Mouse (Mus musculus): ENCODE measurements around the gene Slc4a8.
"Not testable (repeated sequence)": the region's sequence is repeated elsewhere in the genome, so short reads cannot be mapped to it uniquely, and the experiment has no call there.

Slc4a8 gene

GRCm38 (mm10) chr15:100770338-100770737 lies 8.8 kb downstream of the Slc4a8 start:
- no peak for DNase-seq (ENCODE audit: low read depth, low spot score)

GRCm38 (mm10) chr15:100772685-100773084 lies 11.1 kb downstream of the Slc4a8 start:
- DNase-seq (ENCODE audit: low read depth, low spot score) = no peak

DNA sequence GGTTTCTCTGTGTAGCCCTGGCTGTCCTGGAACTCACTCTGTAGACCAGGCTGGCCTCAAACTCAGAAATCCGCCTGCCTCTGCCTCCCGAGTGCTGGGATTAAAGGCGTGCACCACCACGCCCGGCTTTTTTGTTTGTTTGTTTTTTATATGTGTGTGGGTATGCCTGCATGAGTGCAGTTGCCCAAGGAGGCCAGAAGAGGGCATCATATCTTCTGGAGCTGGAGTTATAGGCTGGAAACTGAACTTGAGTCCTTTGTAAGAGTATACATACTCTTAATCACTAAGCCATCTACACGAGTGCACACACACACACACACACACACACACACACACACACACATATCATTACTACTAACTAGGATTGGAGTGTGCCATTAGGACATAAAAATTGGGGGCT lies 12.3 kb downstream of the Slc4a8 start:
- DNase-seq (ENCODE audit: low read depth, low spot score) = not testable (repeated sequence)

- no peak for DNase-seq (ENCODE audit: low read depth, low spot score)
These were observed 13.9 kb downstream of the Slc4a8 start for GRCm38 (mm10) chr15:100775189-100776166.

DNA sequence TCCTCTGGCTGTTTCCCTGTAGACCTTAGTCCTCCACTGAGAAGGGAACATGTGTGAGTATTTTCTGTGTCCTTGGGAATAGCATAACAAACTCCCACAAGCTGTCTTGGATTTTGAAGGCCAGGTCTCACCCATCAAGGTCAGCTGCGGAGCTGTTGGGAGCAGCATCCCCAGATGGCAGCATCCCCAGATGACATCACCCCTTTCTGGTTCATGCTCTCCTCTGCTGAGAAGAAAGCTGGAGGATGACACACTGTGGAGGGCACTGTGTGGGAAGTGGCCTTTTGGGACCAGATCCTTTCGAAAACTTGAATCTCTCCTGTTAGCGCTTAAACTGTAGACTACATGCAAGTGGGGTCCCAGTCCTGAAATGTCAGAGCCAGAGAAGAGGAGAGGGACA lies 14.9 kb downstream of the Slc4a8 start:
- no peak for DNase-seq (ENCODE audit: low read depth, low spot score)

DNA sequence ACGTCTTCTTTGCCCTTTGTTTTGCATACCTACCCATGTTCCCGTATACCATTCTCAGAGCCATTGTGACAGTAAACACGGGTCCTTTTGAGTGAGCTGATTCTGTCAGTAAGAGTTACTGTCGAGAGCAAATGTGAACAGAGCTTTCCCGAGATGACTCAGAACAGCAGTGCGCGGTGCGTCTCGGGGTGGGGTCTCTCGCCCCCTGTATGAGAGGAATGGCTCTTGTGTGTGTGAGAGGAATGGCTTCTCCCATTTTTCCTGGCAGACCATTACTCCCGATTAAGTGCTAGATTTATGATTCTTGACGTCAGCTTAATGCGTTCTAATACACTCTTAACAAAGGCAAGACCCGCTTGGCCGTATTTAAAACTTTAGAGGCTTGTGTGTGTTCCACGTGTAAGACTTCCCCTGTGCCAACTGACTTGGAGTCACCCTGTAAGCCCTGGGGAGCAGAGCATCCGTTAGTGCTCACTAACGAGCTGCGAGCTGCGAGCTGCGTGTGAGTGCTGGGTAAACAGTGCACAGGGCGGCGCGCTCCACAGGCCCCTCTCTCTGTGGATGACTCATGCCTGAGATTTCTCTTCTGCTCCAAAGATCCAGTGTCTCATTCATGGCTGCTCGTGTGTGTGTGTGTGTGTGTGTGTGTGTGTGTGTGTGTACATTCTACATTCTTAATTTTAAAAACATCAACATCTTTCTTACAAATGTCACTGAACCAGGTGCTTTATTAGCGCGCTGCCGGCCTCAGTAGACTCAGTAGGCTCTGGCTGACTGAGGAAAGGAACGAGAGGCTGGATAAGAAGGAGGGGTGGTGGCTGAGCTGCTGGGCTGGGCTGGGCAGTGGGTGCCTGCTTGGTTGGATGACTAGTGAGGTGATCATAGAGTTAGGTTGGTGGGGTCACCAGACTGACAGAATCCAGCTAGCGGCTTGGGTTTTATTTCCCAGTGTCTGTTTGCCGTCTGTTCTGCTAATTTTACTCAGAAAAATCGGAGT lies 15.8 kb downstream of the Slc4a8 start:
- peak; percentile 90 for DNase-seq (ENCODE audit: low read depth, low spot score)

GRCm38 (mm10) chr15:100779896-100780295 lies 18.3 kb downstream of the Slc4a8 start:
- no peak for DNase-seq (ENCODE audit: low read depth, low spot score)

DNA sequence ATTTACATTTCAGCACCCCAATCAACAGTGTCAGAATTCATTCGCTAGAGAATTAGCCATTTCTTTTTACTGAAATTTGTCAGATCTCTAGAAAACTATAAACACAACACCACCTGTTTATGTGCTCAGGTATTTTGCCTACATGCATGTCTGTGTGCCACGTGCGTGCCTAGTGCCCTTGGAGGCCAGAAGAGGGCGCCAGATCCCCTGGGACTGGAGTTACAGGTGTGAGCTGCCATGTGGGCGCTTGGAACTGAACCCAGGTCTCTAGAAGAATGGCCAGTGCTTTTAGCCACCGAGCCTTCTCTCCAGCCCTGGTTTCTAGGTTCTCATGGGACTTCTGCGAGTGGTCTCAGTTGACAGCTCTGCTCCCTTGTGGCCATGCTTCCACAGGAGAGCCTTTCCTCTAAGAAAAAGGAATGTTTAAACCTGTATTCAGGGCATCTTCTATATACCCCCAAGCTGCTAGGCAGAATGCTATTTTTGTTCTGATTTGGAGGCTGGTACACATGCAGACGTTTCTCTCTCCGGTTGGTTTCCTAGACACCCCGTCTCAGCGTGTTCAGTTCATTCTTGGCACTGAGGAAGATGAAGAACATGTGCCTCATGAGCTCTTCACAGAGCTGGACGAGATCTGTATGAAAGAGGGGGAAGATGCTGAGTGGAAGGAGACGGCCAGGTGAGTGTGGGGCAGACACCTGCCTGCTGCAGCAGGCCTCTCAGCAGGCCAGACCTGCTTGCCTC lies 21.9 kb downstream of the Slc4a8 start:
- no peak for DNase-seq (ENCODE audit: low read depth, low spot score)

DNA sequence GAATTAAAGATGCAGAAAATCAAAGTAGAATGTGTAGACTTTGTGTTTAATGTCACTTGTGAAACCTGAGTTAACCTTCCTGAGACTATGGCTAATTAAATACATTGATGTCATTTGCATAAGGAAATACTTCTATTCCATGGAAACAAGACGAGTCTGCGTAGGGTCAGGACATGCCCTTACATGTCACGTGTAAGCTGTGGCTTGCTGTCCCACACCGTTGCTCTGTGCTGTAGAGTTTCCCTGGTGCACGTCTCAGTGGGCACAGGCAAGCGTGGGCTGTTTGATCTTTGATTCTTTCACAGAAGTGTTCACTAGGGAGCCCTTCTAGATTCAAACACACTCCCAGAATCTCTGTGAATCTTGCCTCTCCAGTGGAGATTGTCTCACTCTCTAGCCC lies 28.7 kb downstream of the Slc4a8 start:
- DNase-seq (ENCODE audit: low read depth, low spot score) = no peak

- no peak for DNase-seq (ENCODE audit: low read depth, low spot score)
These were observed 30.8 kb downstream of the Slc4a8 start for GRCm38 (mm10) chr15:100792324-100792723.

GRCm38 (mm10) chr15:100800914-100801313 lies 39.4 kb downstream of the Slc4a8 start:
- DNase-seq (ENCODE audit: low read depth, low spot score) = no peak

- DNase-seq (ENCODE audit: low read depth, low spot score) = no peak
These were observed 46.5 kb downstream of the Slc4a8 start for GRCm38 (mm10) chr15:100808062-100808461.

GRCm38 (mm10) chr15:100808484-100808883 lies 46.9 kb downstream of the Slc4a8 start:
- DNase-seq (ENCODE audit: low read depth, low spot score) = no peak

DNA sequence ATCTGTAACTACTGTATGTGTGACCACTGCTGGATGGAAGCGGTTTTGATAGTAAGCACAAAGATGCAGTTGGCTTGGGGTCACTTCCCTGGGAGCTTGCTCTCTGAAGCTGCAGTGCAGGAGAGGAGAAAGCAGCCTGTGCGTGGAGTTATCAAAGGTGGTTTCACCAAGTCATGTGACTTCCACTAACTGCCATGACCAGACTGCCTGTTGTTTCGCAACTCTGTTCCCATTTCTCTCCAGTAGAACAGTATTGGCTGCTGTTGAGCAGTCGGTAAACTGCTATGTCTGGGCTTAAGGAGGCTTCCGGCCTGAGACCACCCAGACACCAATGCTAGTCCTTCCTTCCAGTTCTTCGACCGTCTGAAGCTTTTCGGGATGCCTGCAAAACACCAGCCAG lies 48.7 kb downstream of the Slc4a8 start:
- no peak for DNase-seq (ENCODE audit: low read depth, low spot score)

- no peak for DNase-seq (ENCODE audit: low read depth, low spot score)
These were observed 52.0 kb downstream of the Slc4a8 start for GRCm38 (mm10) chr15:100813501-100813900.

DNA sequence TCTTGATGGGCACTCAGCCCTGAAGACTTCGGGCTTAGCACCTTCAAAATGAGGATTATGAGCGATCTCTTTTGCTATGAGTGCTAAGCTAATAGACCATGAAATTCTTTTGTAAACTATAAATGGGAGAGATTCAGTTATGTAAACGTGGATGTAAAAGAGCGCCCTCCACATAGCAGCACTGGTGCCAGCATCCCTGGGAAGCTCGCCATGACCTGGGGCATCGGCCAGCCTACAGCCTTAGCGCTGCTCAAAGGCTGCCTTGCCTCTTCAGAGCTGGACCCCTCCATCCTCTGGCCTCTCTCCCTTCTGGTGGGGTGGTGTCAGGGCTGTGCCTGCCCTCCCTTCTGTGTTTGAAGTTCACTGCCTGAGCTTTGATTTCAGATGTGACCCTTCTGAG lies 52.5 kb downstream of the Slc4a8 start:
- peak; percentile 44 for DNase-seq (ENCODE audit: low read depth, low spot score)

DNA sequence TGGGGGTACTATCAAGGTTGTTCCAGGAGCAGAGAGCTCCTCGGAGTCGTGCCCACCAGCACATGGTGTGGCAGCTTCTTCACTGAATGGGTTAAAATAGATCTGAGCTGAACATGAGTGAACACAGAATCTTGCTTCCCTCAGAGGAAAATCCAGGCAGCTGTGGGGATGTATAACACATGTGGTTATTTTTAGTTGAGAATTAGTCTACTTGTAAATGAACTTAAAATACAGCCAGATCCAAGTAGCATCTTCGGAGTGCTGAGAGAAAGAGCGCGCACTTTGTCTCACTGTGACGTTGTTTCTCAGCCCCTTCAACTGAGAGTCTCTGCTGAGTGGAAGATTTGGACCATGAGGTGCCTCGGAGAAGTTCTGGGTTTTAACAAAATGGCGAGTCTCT lies 53.8 kb downstream of the Slc4a8 start:
- DNase-seq (ENCODE audit: low read depth, low spot score) = peak; percentile 63

DNA sequence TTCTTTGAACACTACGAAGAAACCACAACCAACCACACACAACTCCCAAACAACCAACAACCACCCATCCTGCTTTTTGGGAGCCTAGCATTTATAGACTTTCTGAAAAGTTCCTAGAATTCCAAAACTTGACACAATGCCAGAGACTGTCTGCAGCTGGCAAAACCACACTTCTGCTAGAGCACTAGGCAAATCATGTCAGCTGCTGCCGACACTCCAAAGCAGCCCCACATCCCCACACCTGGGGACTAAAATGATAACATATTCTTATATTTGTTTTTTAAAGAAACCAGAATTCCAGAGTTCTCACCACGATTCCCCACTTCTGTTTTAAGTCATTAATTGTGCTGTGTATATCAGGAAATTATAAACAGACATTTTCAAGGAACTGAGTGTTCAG lies 57.3 kb downstream of the Slc4a8 start:
- no peak for DNase-seq (ENCODE audit: low read depth, low spot score)

- no peak for DNase-seq (ENCODE audit: low read depth, low spot score)
These were observed 60.3 kb downstream of the Slc4a8 start for GRCm38 (mm10) chr15:100821824-100822223.

- DNase-seq (ENCODE audit: low read depth, low spot score) = not testable (repeated sequence)
These were observed 60.8 kb downstream of the Slc4a8 start for GRCm38 (mm10) chr15:100822370-100822769.

DNA sequence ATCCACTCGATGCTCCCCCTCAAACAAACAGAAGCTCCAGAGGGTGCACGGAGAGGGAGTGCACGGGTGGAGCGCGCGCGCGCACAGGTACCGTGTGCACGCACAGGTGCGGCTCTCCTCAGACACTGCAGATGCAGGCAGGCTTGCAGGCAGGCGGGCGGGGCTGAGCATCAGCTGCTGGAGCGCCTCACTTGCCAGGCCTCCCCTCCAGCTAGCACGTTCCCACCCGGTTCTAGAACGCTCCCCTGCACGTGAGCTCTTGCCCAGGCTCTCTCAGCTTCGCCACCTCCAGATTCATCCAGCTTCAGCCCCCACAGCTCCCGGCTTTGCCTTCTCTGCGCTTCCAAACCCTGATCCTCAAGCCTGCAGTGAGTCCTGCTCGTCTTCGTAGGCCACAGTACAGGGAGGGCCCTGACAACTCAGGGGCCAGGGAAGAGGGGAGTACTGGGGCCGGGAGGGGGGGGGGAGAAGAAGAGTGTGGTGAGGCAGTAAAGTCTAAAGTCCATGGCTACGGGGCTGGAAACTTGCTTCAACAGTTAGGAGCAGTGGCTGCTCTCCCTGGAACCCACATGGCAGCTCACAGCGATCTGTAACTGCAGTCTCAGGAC lies 63.8 kb downstream of the Slc4a8 start:
- peak; percentile 90 for DNase-seq (ENCODE audit: low read depth, low spot score)

Data from brain, adult 2 months (tissue).